ENCODE assay signal across 15 mouse cellular contexts in genomic region chr13:93989208-93989607, GRCm38 (mm10).
DNase-seq lines count a peak whose midpoint lies in the region; ATAC-seq and TF ChIP-seq lines count a peak whose summit lies in the region.
"Had no signal": no experiment of that assay in that cellular context is flagged by ENCODE, and none has a peak within 500 bp of the region (broad histone marks: within the 10 kb centered on the region; RNA-seq: fewer than 3 reads in every experiment).

No protein-coding gene starts in this region.

- no peak overlapping the region; the same call in 1 of the 2 replicates for H3K9ac ChIP-seq in heart, embryonic 14.5 days (ENCODE audit: low read length)
- H3K9ac ChIP-seq in liver, postnatal 0 days (replicated peaks), result no peak overlapping the region
- H3K9ac ChIP-seq: embryonic facial prominence, embryonic 13.5 days; forebrain, postnatal 0 days; liver, embryonic 14.5 days had no signal

- TF ChIP-seq POLR2A in spleen, adult 2 months (IDR thresholded peaks at IDR 0.05; ENCODE audit: low read depth, low read length), result no peak

- intact Hi-C loops in heart, postnatal 36 days (cut with DNase I), result loop anchor here (5.0 kb wide), 1 partner anchor 132 kb away; no protein-coding TSS in a partner anchor
- intact Hi-C loops in left cerebral cortex, postnatal 25 days (cut with DNase I), result no loop called here

- no peaks in the 10 kb centered on the region for H3K36me3 ChIP-seq in spleen, adult 2 months (ENCODE audit: control insufficient read depth, insufficient read depth, low read length)
- no peaks in the 10 kb centered on the region for H3K36me3 ChIP-seq in heart, embryonic 14.5 days (ENCODE audit: control insufficient read depth, insufficient read depth, low read length)
- no peaks in the 10 kb centered on the region for H3K36me3 ChIP-seq in liver, postnatal 0 days (replicated peaks; ENCODE audit: insufficient read depth, low read length)
- H3K36me3 ChIP-seq: embryonic facial prominence, embryonic 13.5 days had no signal

- TF ChIP-seq CTCF in spleen, adult 2 months (IDR thresholded peaks at IDR 0.05; ENCODE audit: extremely low read depth, insufficient read depth, insufficient read length, insufficient replicate concordance), result no peak
- no peak for TF ChIP-seq CTCF in liver, postnatal 0 days (IDR thresholded peaks at IDR 0.05; ENCODE audit: low read depth)

- H3K27me3 ChIP-seq in spleen, adult 2 months (ENCODE audit: control insufficient read depth, insufficient read depth, low read length), result no peaks in the 10 kb centered on the region
- no peaks in the 10 kb centered on the region for H3K27me3 ChIP-seq in heart, embryonic 14.5 days (ENCODE audit: control insufficient read depth, insufficient read depth, low read length)
- no peaks in the 10 kb centered on the region for H3K27me3 ChIP-seq in liver, postnatal 0 days (ENCODE audit: insufficient read depth, low read length)
- H3K27me3 ChIP-seq: embryonic facial prominence, embryonic 13.5 days had no signal

- WGBS in spleen, adult 2 months, result 47% methylated on average over 4 of the region's 4 CpGs
- 13% methylated on average over 3 of the region's 4 CpGs for WGBS in heart, embryonic 14.5 days
- WGBS in liver, postnatal 0 days (ENCODE audit: insufficient replicate concordance), result 49% methylated on average over 4 of the region's 4 CpGs

- ATAC-seq in heart, embryonic 14.5 days (ENCODE audit: insufficient number of reproducible peaks, insufficient read depth, low FRiP score, low read depth), result no peak
- ATAC-seq in liver, postnatal 0 days, result no peak
- ATAC-seq: forebrain, postnatal 0 days had no signal

- DNase-seq in heart, adult 18-20 months, result peak; percentile 39 to 68
- DNase-seq in heart, postnatal 36 days, result no peak
- no peak for DNase-seq in spleen, adult 2 months (ENCODE audit: low read depth in 1 of 2, low spot score in 2 of 2)
- DNase-seq in spleen, postnatal 36 days (ENCODE audit: low spot score in 2 of 2), result no peak
- DNase-seq in liver, postnatal 0 days, result no peak
- no peak for DNase-seq in left cerebral cortex, postnatal 25 days (ENCODE audit: low spot score in 2 of 2)
- no peak for DNase-seq in T-cell, adult 2 months (ENCODE audit: low spot score)
- DNase-seq: adrenal gland, adult 8-10 months; cerebellum, adult 2 months; forebrain, postnatal 0 days; gastrocnemius, postnatal 36 days; spleen, adult 18-20 months had no signal

- no peaks in the 10 kb centered on the region for H3K9me3 ChIP-seq in heart, embryonic 14.5 days (ENCODE audit: control insufficient read depth, low read length)
- no peaks in the 10 kb centered on the region for H3K9me3 ChIP-seq in liver, postnatal 0 days (ENCODE audit: low read length)

- H3K4me1 ChIP-seq in spleen, adult 2 months (ENCODE audit: control insufficient read depth, insufficient read depth, insufficient read length), result peaks cover 12% of the 10 kb centered on the region; the same call in 1 of the 2 replicates
- peaks cover 20 to 33% of the 10 kb centered on the region in 2 experiments for H3K4me1 ChIP-seq in heart, embryonic 14.5 days (ENCODE audit: control insufficient read depth in 2 of 2, insufficient read depth in 2 of 2, low read length in 2 of 2)
- peaks cover 21% of the 10 kb centered on the region for H3K4me1 ChIP-seq in liver, postnatal 0 days (ENCODE audit: insufficient read depth)

- no peak overlapping the region for H3K4me3 ChIP-seq in spleen, adult 2 months (ENCODE audit: extremely low read depth, insufficient read depth, insufficient read length)
- H3K4me3 ChIP-seq in heart, embryonic 14.5 days (ENCODE audit: control insufficient read depth in 1 of 2, insufficient read depth in 1 of 2, low read depth in 1 of 2, low read length in 2 of 2), result no peak overlapping the region
- H3K4me3 ChIP-seq in liver, postnatal 0 days (ENCODE audit: low read depth, low read length), result no peak overlapping the region
- H3K4me3 ChIP-seq: embryonic facial prominence, embryonic 13.5 days had no signal

- no peak for TF ChIP-seq EP300 in liver, postnatal 0 days (IDR thresholded peaks at IDR 0.05; ENCODE audit: low read depth)

- 0 out of 2 replicates have a peak overlapping the region, but pooled peaks have one; percentile 0 for H3K4me2 ChIP-seq in heart, embryonic 14.5 days (ENCODE audit: low read length)
- H3K4me2 ChIP-seq in liver, postnatal 0 days (ENCODE audit: low read depth, low read length), result 0 out of 2 replicates have a peak overlapping the region, but pooled peaks have one; percentile 22
- H3K4me2 ChIP-seq: embryonic facial prominence, embryonic 13.5 days had no signal

- peak overlapping the region; percentile 46; the same call in 1 of the 2 replicates for H3K27ac ChIP-seq in spleen, adult 2 months (ENCODE audit: insufficient read depth, low read length)
- peak overlapping the region; percentile 69 to 74 for H3K27ac ChIP-seq in heart, embryonic 14.5 days (replicated peaks in 1 of 2; ENCODE audit: control insufficient read depth in 1 of 2, insufficient read depth in 1 of 2, low read depth in 2 of 2, low read length in 2 of 2)
- no peak overlapping the region for H3K27ac ChIP-seq in liver, postnatal 0 days (ENCODE audit: low read depth)
- H3K27ac ChIP-seq: embryonic facial prominence, embryonic 13.5 days; liver, embryonic 14.5 days had no signal

Comparison
In these comparisons a context has a peak if more than half of its experiments do, and no peak if none do; other contexts are left out.
1. DNase-seq: peak in heart, adult 18-20 months (2 of 2); none in heart, postnatal 36 days (0 of 2), spleen, adult 2 months (0 of 2), spleen, postnatal 36 days (0 of 2), liver, postnatal 0 days (single experiment), left cerebral cortex, postnatal 25 days (0 of 2) and T-cell, adult 2 months (single experiment).